Mouse (Mus musculus) lung, embryonic 15.5 days (tissue): Measurements from ENCODE around the gene Dnajc14. TPM values are rescaled to one million over a fixed set of nuclear protein-coding genes. Genes with fewer than 3 reads are reported as not detected.
"Not testable (repeated sequence)": the region's sequence is repeated elsewhere in the genome, so short reads cannot be mapped to it uniquely, and the experiment has no call there.

Experiments used
- ATAC-seq: fragments of 200-750 bp; cut with Nextera tagmentation; 2 replicates; pipeline ENCODE4 v1.8.0; 2017; ENCODE audit warnings: moderate number of reproducible peaks, borderline replicate concordance; ENCODE audit not compliant: low FRiP score, low TSS enrichment; ENCODE audit errors: extremely low read depth
- H3K27ac ChIP-seq: fragments of 300-500 bp; sonication (generic); 2 replicates; pipeline ENCODE4 v1.5.1; 2015; ENCODE audit warnings: moderate library complexity, mild to moderate bottlenecking, inconsistent platforms
- H3K27me3 ChIP-seq: fragments of 300-500 bp; sonication (generic); 2 replicates; pipeline ENCODE4 v1.6.1; 2015; ENCODE audit warnings: inconsistent platforms
- H3K36me3 ChIP-seq: fragments of 300-500 bp; sonication (generic); 2 replicates; pipeline ENCODE4 v1.6.1; 2015; ENCODE audit warnings: inconsistent platforms
- H3K4me1 ChIP-seq: fragments of 300-500 bp; sonication (generic); 2 replicates; pipeline ENCODE4 v1.6.1; 2015; ENCODE audit warnings: inconsistent platforms
- H3K4me2 ChIP-seq: fragments of 300-500 bp; sonication (generic); 2 replicates; pipeline ENCODE4 v1.6.1; 2015; ENCODE audit warnings: inconsistent platforms, mild to moderate bottlenecking, moderate library complexity
- H3K4me3 ChIP-seq: fragments of 300-500 bp; sonication (generic); 2 replicates; pipeline ENCODE4 v1.5.1; 2015; ENCODE audit warnings: mild to moderate bottlenecking, inconsistent platforms
- H3K9ac ChIP-seq: fragments of 300-500 bp; sonication (generic); 2 replicates; pipeline ENCODE4 v1.6.1; 2015; ENCODE audit warnings: inconsistent platforms
- H3K9me3 ChIP-seq: fragments of 300-500 bp; sonication (generic); 2 replicates; pipeline ENCODE4 v1.6.1; 2016; ENCODE audit warnings: inconsistent platforms
- WGBS: fragments of 180-500 bp; shearing (Covaris S2); methylation state at CpG from one replicate; pipeline ENCODE4 v1.1.7; 2015; 5-methylcytosine and 5-hydroxymethylcytosine counted together
- polyA plus RNA-seq: library from polyadenylated mRNA; unstranded; fragments of >200 nt; fragmentation: Nextera tagmentation; extraction: Ambion mirVana; gene quantifications from 2 replicates; pipeline ENCODE4 v1.2.1, GENCODE M21; 2015

Gene Dnajc14
- polyA plus RNA-seq, 1 experiment from 2014 or later, result 55.2 TPM

DNA sequence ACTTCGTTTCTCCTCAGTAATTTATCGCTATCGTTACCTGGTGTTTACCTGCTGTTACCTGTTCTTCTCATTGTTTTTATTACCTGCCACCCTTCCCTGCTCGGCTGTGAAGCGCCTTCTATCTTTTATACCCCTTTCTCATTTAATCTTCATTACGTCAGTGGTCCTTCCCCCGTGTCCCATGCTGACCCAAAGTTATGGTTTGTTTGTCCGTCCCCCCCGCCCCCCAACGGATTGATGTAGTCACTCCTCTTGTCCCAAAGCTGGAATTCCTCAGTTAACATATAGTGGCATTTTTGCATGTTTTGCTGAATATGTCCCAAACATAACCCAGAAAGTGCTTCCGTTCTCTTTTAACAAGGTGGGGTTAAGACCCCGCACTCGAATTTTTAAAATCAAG, 18.3 kb downstream of the Dnajc14 start:
- 2% methylated on average over 13 of the region's 13 CpGs for WGBS
- Histone ChIP-seq H3K27ac (0 out of 2 replicates have a peak overlapping the region, but pooled peaks have one; percentile 25), H3K4me1 (peaks cover 16% of the 10 kb centered on the region), H3K4me3 (peak overlapping the region; percentile 70), H3K27me3 (no peaks in the 10 kb centered on the region), H3K9me3 (no peaks in the 10 kb centered on the region), H3K4me2 (peak overlapping the region; percentile 66), H3K9ac (peak overlapping the region; percentile 79), H3K36me3 (peaks cover 35% of the 10 kb centered on the region)
- ATAC-seq, result peak; percentile 9; the same call in 1 of the 2 replicates

DNA sequence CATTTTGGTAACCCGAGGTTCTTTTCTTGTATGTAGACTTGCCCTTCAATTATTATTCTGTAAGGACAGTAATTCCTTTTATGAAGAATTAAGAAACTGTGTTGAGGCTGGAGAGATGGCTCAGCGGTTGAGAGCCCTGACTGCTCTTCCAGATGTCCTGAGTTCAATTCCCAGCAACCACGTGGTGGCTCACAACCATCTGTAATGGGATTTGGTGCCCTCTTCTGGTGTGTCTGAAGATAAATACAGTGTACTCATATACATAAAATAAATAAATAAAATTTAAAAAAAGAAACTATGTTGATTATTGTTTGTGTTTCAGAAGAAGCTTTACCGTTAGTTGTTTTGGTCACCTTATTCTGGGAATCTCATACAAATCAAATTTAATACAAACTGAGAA, 19.2 kb downstream of the Dnajc14 start:
- not testable (repeated sequence) for H3K27me3 ChIP-seq, H3K9me3 ChIP-seq, H3K27ac ChIP-seq, ATAC-seq, H3K9ac ChIP-seq
- H3K36me3 ChIP-seq, result peaks cover 30% of the 10 kb centered on the region
- peaks cover 16% of the 10 kb centered on the region for H3K4me1 ChIP-seq
- H3K4me2 ChIP-seq, result peak overlapping the region; percentile 66
- peak overlapping the region; percentile 70 for H3K4me3 ChIP-seq
- 75% methylated on average over 4 of the region's 4 CpGs for WGBS

GRCm38 (mm10) chr10:128823821-128824220, 20.0 kb downstream of the Dnajc14 start:
- no peak for ATAC-seq
- H3K27ac ChIP-seq, result no peak overlapping the region
- no peak overlapping the region for H3K4me3 ChIP-seq
- no peak overlapping the region for H3K9ac ChIP-seq
- H3K9me3 ChIP-seq, result no peaks in the 10 kb centered on the region
- 93% methylated on average over 9 of the region's 9 CpGs for WGBS
- peaks cover 25% of the 10 kb centered on the region for H3K36me3 ChIP-seq
- no peaks in the 10 kb centered on the region for H3K27me3 ChIP-seq
- peaks cover 16% of the 10 kb centered on the region for H3K4me1 ChIP-seq
- no peak overlapping the region for H3K4me2 ChIP-seq

DNA sequence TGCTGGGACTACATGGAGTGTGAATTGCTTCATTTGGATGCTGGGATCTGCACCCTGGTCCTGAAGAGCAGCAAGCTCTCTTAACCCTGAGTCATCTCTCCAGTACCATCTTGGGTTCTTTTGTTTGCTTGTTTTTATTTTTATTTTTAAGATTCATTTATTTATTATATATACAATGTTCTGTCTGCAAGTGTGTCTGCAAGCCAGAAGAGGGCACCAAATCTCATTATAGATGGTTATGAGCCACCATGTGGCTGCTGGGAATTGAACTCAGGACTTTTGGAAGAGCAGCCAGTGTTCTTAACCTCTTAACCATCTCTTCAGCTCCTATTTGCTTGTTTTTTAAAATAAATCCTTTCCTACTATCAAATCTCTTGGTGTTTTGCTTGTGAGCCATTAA, 33.5 kb downstream of the Dnajc14 start:
- H3K36me3 ChIP-seq, result peaks cover 68% of the 10 kb centered on the region
- no peak overlapping the region for H3K4me3 ChIP-seq
- no peaks in the 10 kb centered on the region for H3K9me3 ChIP-seq
- no peak for ATAC-seq
- no peaks in the 10 kb centered on the region for H3K27me3 ChIP-seq
- H3K4me1 ChIP-seq, result no peaks in the 10 kb centered on the region
- H3K9ac ChIP-seq, result no peak overlapping the region
- no peak overlapping the region for H3K4me2 ChIP-seq
- no peak overlapping the region for H3K27ac ChIP-seq

DNA sequence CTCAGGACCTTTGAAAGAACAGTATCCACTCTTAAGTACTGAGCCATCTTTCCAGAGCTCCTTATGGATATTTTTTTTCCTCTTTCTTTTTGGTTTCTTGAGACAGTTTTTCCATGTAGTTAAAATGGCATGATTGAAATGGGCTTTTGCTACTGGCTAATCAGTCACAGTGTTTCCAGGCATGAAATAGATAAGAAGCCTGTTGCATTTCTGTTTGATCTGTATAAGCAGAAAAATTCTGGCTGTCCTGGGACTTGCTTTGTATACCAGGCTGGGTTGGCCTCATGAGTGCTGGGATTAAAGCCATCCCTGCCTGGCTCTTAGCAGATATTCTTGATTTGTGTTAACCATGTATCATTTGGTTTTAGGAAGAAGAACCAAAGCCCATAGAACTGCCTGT, 35.6 kb downstream of the Dnajc14 start:
- ATAC-seq, result no peak
- Histone ChIP-seq H3K4me2 (no peak overlapping the region), H3K27me3 (no peaks in the 10 kb centered on the region), H3K4me1 (no peaks in the 10 kb centered on the region), H3K36me3 (peaks cover 67% of the 10 kb centered on the region), H3K9ac (no peak overlapping the region), H3K4me3 (no peak overlapping the region), H3K27ac (no peak overlapping the region), H3K9me3 (no peaks in the 10 kb centered on the region)

GRCm38 (mm10) chr10:128840612-128841011, 36.8 kb downstream of the Dnajc14 start:
- Histone ChIP-seq H3K4me2 (no peak overlapping the region), H3K4me1 (no peaks in the 10 kb centered on the region), H3K9ac (no peak overlapping the region), H3K9me3 (no peaks in the 10 kb centered on the region), H3K36me3 (peaks cover 61% of the 10 kb centered on the region), H3K27me3 (no peaks in the 10 kb centered on the region), H3K27ac (no peak overlapping the region), H3K4me3 (no peak overlapping the region)
- no peak for ATAC-seq

DNA sequence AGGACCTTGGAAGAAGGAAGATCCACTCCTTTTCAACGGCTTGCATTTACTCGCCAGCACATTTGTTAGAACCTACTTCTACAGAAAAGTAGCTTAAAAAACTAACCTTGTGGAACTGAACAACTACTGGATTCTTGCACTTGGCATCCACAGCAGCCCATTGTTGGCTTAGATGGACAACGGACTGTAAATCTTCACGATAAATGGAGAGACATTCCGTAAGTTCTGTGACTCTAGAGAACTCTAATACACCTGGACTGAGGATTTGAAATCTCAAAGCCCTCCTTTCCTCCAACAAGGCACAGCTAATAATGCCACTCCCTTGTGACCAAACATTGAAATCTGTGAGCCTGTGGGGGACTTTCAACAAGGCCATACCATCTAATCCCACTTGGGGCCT, 39.4 kb downstream of the Dnajc14 start:
- Histone ChIP-seq H3K27me3 (no peaks in the 10 kb centered on the region), H3K27ac (no peak overlapping the region), H3K4me2 (no peak overlapping the region), H3K36me3 (peaks cover 57% of the 10 kb centered on the region), H3K9me3 (no peaks in the 10 kb centered on the region), H3K4me3 (no peak overlapping the region), H3K4me1 (no peaks in the 10 kb centered on the region), H3K9ac (no peak overlapping the region)
- no peak for ATAC-seq
- WGBS, result 92% methylated on average over 5 of the region's 5 CpGs

GRCm38 (mm10) chr10:128845516-128845915, 41.7 kb downstream of the Dnajc14 start:
- ATAC-seq, result no peak
- Histone ChIP-seq H3K9me3 (no peaks in the 10 kb centered on the region), H3K4me2 (no peak overlapping the region), H3K4me1 (no peaks in the 10 kb centered on the region), H3K27ac (no peak overlapping the region), H3K4me3 (no peak overlapping the region), H3K9ac (no peak overlapping the region), H3K27me3 (no peaks in the 10 kb centered on the region), H3K36me3 (peaks cover 64% of the 10 kb centered on the region)
- WGBS, result 62% methylated on average over 2 of the region's 2 CpGs

- Histone ChIP-seq H3K4me2 (no peak overlapping the region), H3K36me3 (peaks cover 57% of the 10 kb centered on the region), H3K27ac (no peak overlapping the region), H3K4me1 (no peaks in the 10 kb centered on the region), H3K9me3 (no peaks in the 10 kb centered on the region), H3K4me3 (no peak overlapping the region), H3K27me3 (no peaks in the 10 kb centered on the region), H3K9ac (no peak overlapping the region)
- 93% methylated on average over 4 of the region's 4 CpGs for WGBS
- no peak for ATAC-seq
Measured at GRCm38 (mm10) chr10:128846664-128847063, 42.8 kb downstream of the Dnajc14 start.

- Histone ChIP-seq H3K4me3 (no peak overlapping the region), H3K9me3 (no peaks in the 10 kb centered on the region), H3K9ac (no peak overlapping the region), H3K27me3 (no peaks in the 10 kb centered on the region), H3K4me1 (no peaks in the 10 kb centered on the region), H3K4me2 (no peak overlapping the region), H3K27ac (no peak overlapping the region), H3K36me3 (peaks cover 46% of the 10 kb centered on the region)
- ATAC-seq, result no peak
- whole genome bisulfite sequencing, result 70% methylated on average over 2 of the region's 2 CpGs
Measured at GRCm38 (mm10) chr10:128848426-128848825, 44.6 kb downstream of the Dnajc14 start.

DNA sequence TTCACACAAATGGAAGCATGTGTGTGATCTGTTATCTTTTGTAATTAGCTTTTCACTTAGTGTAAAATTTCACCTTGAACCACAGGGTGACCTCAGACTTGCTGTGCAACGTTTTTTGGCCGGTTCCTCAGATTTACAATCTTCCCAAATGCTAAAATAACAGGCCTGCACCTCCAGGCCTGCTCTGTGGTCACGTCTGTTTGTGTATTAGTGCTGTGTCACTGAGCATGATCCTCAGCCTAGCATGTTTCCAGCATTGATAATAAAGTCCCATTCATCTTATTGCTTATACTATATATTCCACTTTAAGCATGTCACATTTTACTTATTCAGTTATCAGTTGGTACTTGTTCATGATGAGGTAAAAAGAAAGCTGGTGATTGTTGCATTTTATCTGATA, 46.5 kb downstream of the Dnajc14 start:
- 72% methylated on average over 3 of the region's 3 CpGs for WGBS

DNA sequence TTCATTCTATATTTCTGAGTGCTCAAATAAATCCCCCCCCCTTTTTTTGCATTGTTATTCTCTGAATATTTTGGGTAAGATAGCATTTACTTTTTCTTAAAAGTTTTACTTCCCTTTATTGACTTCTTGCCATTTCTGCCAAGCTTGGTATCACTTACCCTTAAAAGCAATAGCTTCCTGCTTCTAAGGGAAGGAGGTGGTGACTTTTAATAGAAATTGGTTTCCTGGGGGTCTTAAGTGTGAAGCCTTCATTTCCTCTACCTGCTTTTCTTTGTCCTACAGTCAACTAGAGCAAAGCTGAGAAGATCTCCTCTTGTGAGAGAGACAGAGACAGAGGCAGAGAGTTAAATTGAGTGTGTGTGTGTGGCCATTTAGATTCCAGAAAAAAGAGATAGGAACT, 57.3 kb downstream of the Dnajc14 start:
- ATAC-seq, result no peak
- H3K9ac ChIP-seq, result no peak overlapping the region
- no peaks in the 10 kb centered on the region for H3K27me3 ChIP-seq
- peaks cover 51% of the 10 kb centered on the region for H3K36me3 ChIP-seq
- no peaks in the 10 kb centered on the region for H3K9me3 ChIP-seq
- H3K4me2 ChIP-seq, result no peak overlapping the region
- no peak overlapping the region for H3K27ac ChIP-seq
- no peaks in the 10 kb centered on the region for H3K4me1 ChIP-seq
- H3K4me3 ChIP-seq, result no peak overlapping the region

More for the DNA sequence above, 46.5 kb downstream of the Dnajc14 start:
- Histone ChIP-seq H3K36me3 (peaks cover 46% of the 10 kb centered on the region), H3K27ac (no peak overlapping the region), H3K27me3 (no peaks in the 10 kb centered on the region), H3K4me2 (no peak overlapping the region), H3K4me3 (no peak overlapping the region), H3K9ac (no peak overlapping the region), H3K9me3 (no peaks in the 10 kb centered on the region), H3K4me1 (no peaks in the 10 kb centered on the region)
- ATAC-seq, result no peak

GRCm38 (mm10) chr10:128866042-128866441, 62.2 kb downstream of the Dnajc14 start:
- Histone ChIP-seq H3K4me3 (no peak overlapping the region), H3K9ac (no peak overlapping the region), H3K27me3 (no peaks in the 10 kb centered on the region), H3K4me1 (no peaks in the 10 kb centered on the region), H3K27ac (no peak overlapping the region), H3K36me3 (peaks cover 46% of the 10 kb centered on the region; the same call in 1 of the 2 replicates), H3K4me2 (no peak overlapping the region), H3K9me3 (no peaks in the 10 kb centered on the region)
- 77% methylated on average over 3 of the region's 3 CpGs for whole genome bisulfite sequencing
- no peak for ATAC-seq
